Mouse (Mus musculus): ENCODE measurements around the gene Zc3h6. TPM values are rescaled to one million over a fixed set of nuclear protein-coding genes. Genes with fewer than 3 reads are reported as not detected.
A peak's percentile ranks its signal among the peaks of the same experiment; 100 is the strongest.

Zc3h6 gene
- total and polyA plus RNA-seq, 2 experiments from 2014 or later = 5.9 to 6.8 TPM

DNA sequence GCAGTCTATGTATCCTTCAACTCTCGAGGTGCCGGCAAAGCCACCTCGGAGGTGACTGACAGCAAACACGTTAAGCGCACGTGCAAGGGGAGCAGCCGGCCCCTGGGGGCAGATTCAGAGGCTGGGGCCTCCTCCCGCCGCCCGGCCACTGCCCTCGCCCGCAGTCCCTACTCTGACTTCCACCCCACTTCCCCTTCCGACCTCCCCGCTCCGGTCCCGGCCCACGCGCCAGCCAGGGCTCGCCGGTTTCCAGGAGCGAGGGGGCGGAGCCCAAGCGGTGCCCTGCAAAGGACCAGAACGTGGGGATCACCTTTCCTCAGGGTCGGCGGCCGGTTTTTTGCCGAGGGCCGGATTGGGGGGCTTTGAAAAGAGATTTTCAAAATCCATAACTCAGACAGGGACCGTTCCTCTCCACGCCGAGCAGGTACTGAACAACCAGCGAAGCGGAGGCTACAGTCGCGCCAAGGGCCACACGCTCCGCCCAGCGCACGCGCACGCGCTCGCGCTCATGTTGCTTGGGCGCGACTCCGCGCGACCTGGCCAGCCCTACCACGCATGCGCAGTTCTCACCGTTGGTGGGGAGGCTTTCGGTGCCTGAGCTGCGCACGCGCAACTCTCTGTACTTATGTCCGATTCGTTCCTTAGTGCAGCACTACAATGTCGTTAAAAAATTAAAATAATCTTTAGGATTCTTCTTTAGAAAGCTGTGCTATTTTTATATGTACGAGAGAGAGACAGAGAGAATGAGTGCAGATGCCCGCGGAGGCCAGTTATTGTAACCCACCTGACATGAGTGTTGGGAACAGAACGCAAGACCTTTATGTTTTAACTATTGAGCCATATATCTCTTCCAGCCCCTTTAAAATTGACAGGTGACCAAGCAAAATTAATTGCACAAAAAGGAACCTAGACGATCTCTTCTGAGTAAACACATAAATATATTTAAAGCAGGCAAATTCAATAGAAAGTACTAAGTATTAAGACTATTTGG lies 23.4 kb upstream of the Zc3h6 start, which contains the start of gene Zc3h8:
TSS of gene Zc3h8 (minus strand) at position 540 of the 991 bp plus-strand sequence.
- peak; percentile 94 for ATAC-seq (ENCODE audit: low FRiP score)
- Histone ChIP-seq H3K27me3 (ENCODE audit: insufficient read depth, low read length) (no peaks in the 10 kb centered on the region), H3K9ac (replicated peaks; ENCODE audit: low read length, poor library complexity, severe bottlenecking) (peak within 1 kb of the TSS; percentile 81), H3K27ac (ENCODE audit: low read depth, low read length) (peak within 1 kb of the TSS; percentile 83), H3K4me1 (ENCODE audit: insufficient read depth, low read length) (no peaks in the 10 kb centered on the region), H3K9me3 (ENCODE audit: low read length) (no peaks in the 10 kb centered on the region), H3K4me3 (ENCODE audit: low read depth, low read length) (peak within 1 kb of the TSS; percentile 85), H3K36me3 (ENCODE audit: insufficient read depth, low read length) (0 out of 2 replicates have a peak, but pooled peaks cover 3% of the 10 kb centered on the region), H3K4me2 (ENCODE audit: low read depth, low read length, poor library complexity, severe bottlenecking) (peak within 1 kb of the TSS; percentile 74)
- DNase-seq (ENCODE audit: low spot score) = peak; percentile 98
- no peak for TF ChIP-seq CTCF (IDR thresholded peaks at IDR 0.05)
- WGBS = 2% methylated on average over 65 of the region's 65 CpGs

DNA sequence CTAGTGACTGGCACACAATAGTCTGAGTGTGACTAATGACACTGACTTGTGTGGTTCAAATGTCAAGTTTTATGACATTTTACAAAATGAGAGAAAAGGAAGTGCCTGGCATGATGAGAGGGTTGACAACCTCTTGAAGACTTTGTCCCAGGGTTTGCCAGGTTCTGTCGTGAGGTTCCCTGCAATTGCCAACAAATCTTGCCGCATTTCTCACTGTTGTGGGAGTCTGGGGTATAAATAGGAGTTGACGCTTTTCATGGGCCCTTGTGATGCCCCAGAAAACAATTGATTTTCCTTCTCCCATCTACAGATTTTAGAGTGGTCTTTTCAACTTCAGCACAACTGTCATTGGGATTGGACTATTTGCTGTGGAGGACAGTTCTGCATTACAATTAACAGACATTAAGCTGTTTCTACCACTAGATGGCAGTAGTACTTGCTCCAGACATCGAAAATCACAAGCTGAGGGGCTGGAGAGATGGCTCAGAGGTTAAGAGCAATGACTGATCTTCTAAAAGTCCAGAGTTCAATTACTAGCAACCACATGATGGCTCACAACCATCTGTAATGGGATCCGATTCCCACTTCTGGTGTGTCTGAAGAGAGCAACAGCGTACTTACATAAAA lies 19.1 kb upstream of the Zc3h6 start:
- H3K36me3 ChIP-seq (ENCODE audit: insufficient read depth, low read length) = no peaks in the 10 kb centered on the region
- H3K4me3 ChIP-seq (ENCODE audit: low read depth, low read length) = no peak overlapping the region
- H3K9me3 ChIP-seq (ENCODE audit: low read length) = no peaks in the 10 kb centered on the region
- H3K4me2 ChIP-seq (ENCODE audit: low read depth, low read length, poor library complexity, severe bottlenecking) = no peak overlapping the region
- H3K27ac ChIP-seq (ENCODE audit: low read depth, low read length) = no peak overlapping the region
- TF ChIP-seq CTCF (IDR thresholded peaks at IDR 0.05) = peak; percentile 92
- 33% methylated on average over 6 of the region's 6 CpGs for WGBS
- ATAC-seq (ENCODE audit: low FRiP score) (no peak), DNase-seq (ENCODE audit: low spot score) (peak; percentile 81)
- no peaks in the 10 kb centered on the region for H3K4me1 ChIP-seq (ENCODE audit: insufficient read depth, low read length)
- no peak overlapping the region for H3K9ac ChIP-seq (replicated peaks; ENCODE audit: low read length, poor library complexity, severe bottlenecking)
- no peaks in the 10 kb centered on the region for H3K27me3 ChIP-seq (ENCODE audit: insufficient read depth, low read length)

DNA sequence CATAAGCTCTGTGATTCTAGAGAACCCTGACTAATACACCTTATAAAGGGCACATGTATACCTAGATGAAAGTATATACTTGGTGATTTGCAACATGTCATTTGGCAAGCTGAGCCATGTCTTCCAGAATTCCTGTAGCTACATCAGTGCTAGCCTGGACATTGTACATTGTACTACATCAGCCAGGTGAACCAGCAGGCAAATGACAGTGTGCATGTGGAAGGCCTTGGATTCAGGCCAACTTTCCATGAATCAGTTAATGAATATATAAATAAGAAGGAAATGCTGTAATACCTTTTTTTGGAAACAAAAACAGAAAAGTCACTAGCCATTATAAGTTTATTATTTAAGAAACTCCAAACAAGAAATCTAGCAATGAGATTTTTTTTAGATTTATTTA lies 13.0 kb upstream of the Zc3h6 start:
- H3K9me3 ChIP-seq (ENCODE audit: low read length) = no peaks in the 10 kb centered on the region
- DNase-seq (ENCODE audit: low spot score) = no peak
- no peak overlapping the region for H3K27ac ChIP-seq (ENCODE audit: low read depth, low read length)
- H3K4me1 ChIP-seq (ENCODE audit: insufficient read depth, low read length) = no peaks in the 10 kb centered on the region
- no peaks in the 10 kb centered on the region for H3K27me3 ChIP-seq (ENCODE audit: insufficient read depth, low read length)
- no peak overlapping the region for H3K4me3 ChIP-seq (ENCODE audit: low read depth, low read length)
- H3K36me3 ChIP-seq (ENCODE audit: insufficient read depth, low read length) = no peaks in the 10 kb centered on the region
- H3K9ac ChIP-seq (replicated peaks; ENCODE audit: low read length, poor library complexity, severe bottlenecking) = no peak overlapping the region
- no peak for TF ChIP-seq CTCF (IDR thresholded peaks at IDR 0.05)
- ATAC-seq (ENCODE audit: low FRiP score) = no peak
- H3K4me2 ChIP-seq (ENCODE audit: low read depth, low read length, poor library complexity, severe bottlenecking) = no peak overlapping the region

DNA sequence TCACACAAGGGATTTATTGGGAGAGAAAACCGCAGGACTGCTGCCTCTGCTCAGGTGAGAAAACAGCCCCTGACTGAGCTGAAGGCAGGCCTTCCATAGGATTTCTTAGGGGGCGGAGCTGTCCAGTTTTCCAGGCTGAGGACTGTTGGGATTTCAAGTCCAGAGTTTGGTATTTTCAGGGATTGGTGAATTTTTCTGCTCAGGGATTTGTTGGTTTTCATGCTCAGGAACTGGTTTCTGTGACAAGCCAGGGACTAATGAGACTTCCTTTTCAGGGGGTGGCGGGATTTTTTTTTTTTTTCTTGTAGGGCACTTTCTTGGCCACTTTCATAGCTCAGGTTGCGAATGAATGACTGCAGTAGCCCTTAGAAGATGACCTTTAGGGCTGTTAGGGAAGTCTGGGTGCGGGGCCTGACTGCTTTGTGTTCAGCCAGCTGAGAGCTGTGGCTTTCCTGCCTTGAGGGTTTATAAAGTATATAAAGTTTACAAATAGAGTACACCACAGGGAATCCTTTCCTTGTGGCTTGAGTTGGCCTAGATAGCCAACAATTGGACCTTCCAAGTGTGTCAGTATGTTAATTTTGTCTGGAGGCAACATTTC lies 1.6 kb upstream of the Zc3h6 start:
- DNase-seq (ENCODE audit: low spot score) = no peak

DNA sequence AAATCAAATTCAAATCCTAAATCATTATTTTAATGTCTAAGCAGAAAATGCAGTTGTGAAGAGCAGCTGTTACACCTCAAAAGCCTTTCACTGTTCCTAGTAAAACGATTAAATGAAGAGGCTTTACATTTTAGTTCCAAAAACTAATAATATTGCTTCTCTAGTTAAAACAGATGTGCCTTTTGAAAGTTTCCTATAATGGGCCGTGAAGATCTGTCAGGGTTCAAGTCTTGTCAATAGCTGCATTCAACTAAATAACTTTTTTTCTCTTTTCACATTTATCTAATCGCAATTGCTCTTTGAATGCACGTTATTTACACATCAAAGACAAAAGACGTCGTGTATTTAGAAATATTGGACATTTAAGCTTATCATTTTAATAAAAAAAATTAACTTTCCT lies 966 bp upstream of the Zc3h6 start:
- no peaks in the 10 kb centered on the region for H3K9me3 ChIP-seq (ENCODE audit: low read length)
- peak overlapping the region; percentile 100; the same call in 1 of the 2 replicates for H3K9ac ChIP-seq (replicated peaks; ENCODE audit: low read length, poor library complexity, severe bottlenecking)
- H3K36me3 ChIP-seq (ENCODE audit: insufficient read depth, low read length) = no peaks in the 10 kb centered on the region
- 0 out of 2 replicates have a peak, but pooled peaks cover 7% of the 10 kb centered on the region for H3K4me1 ChIP-seq (ENCODE audit: insufficient read depth, low read length)
- WGBS = 4% methylated on average over 6 of the region's 6 CpGs
- no peak for ATAC-seq (ENCODE audit: low FRiP score)
- H3K4me2 ChIP-seq (ENCODE audit: low read depth, low read length, poor library complexity, severe bottlenecking) = peak overlapping the region; percentile 67
- peak overlapping the region; percentile 90 for H3K4me3 ChIP-seq (ENCODE audit: low read depth, low read length)
- no peak for DNase-seq (ENCODE audit: low spot score)
- no peaks in the 10 kb centered on the region for H3K27me3 ChIP-seq (ENCODE audit: insufficient read depth, low read length)
- no peak for TF ChIP-seq CTCF (IDR thresholded peaks at IDR 0.05)
- H3K27ac ChIP-seq (ENCODE audit: low read depth, low read length) = peak overlapping the region; percentile 100; the same call in 1 of the 2 replicates

More for the DNA sequence above, 1.6 kb upstream of the Zc3h6 start:
- Histone ChIP-seq H3K9me3 (ENCODE audit: low read length) (no peaks in the 10 kb centered on the region), H3K27ac (ENCODE audit: low read depth, low read length) (peak overlapping the region; percentile 68), H3K4me1 (ENCODE audit: insufficient read depth, low read length) (0 out of 2 replicates have a peak, but pooled peaks cover 7% of the 10 kb centered on the region), H3K36me3 (ENCODE audit: insufficient read depth, low read length) (no peaks in the 10 kb centered on the region), H3K4me3 (ENCODE audit: low read depth, low read length) (0 out of 2 replicates have a peak overlapping the region, but pooled peaks have one; percentile 90), H3K9ac (replicated peaks; ENCODE audit: low read length, poor library complexity, severe bottlenecking) (no peak overlapping the region), H3K27me3 (ENCODE audit: insufficient read depth, low read length) (no peaks in the 10 kb centered on the region), H3K4me2 (ENCODE audit: low read depth, low read length, poor library complexity, severe bottlenecking) (peak overlapping the region; percentile 67)
- ATAC-seq (ENCODE audit: low FRiP score) = no peak
- TF ChIP-seq CTCF (IDR thresholded peaks at IDR 0.05) = no peak
- WGBS = 42% methylated on average over 5 of the region's 5 CpGs

Measured in midbrain, postnatal 0 days (tissue).